Mouse (Mus musculus) midbrain, postnatal 0 days (tissue): ENCODE data around the gene Gm48552. TPM values are rescaled to one million over a fixed set of nuclear protein-coding genes. Genes with fewer than 3 reads are reported as not detected.

Experiments used
- ATAC-seq: fragments of 200-750 bp; cut with Nextera tagmentation; 2 replicates; pipeline ENCODE4 v1.8.0; 2017; ENCODE audit warnings: moderate number of reproducible peaks, mild to moderate bottlenecking, moderate TSS enrichment, moderate library complexity; ENCODE audit not compliant: low FRiP score
- DNase-seq: peaks from one replicate; pipeline ENCODE4 v3.0.0-alpha.2; 2015; ENCODE audit warnings: low spot score
- H3K27ac ChIP-seq: fragments of 300-500 bp; sonication (generic); 2 replicates; pipeline ENCODE4 v1.5.1; 2014; ENCODE audit warnings: low read depth, mild to moderate bottlenecking, low read length, mixed read lengths
- H3K27me3 ChIP-seq: fragments of 300-500 bp; sonication (generic); 2 replicates; pipeline ENCODE4 v1.6.1; 2014; ENCODE audit warnings: low read length, control low read depth, mixed read lengths; ENCODE audit not compliant: insufficient read depth
- H3K36me3 ChIP-seq: fragments of 300-500 bp; sonication (generic); 2 replicates; pipeline ENCODE4 v1.6.1; 2014; ENCODE audit warnings: low read length, control low read depth, mixed read lengths; ENCODE audit not compliant: insufficient read depth
- H3K4me1 ChIP-seq: fragments of 300-500 bp; sonication (generic); 2 replicates; pipeline ENCODE4 v1.6.1; 2014; ENCODE audit warnings: mild to moderate bottlenecking, control low read depth, antibody characterized with exemption, low read length, mixed read lengths; ENCODE audit not compliant: insufficient read depth
- H3K4me2 ChIP-seq: fragments of 300-500 bp; sonication (generic); 2 replicates; pipeline ENCODE4 v1.6.1; 2014; ENCODE audit warnings: low read depth, mild to moderate bottlenecking, low read length, mixed read lengths; ENCODE audit not compliant: poor library complexity, severe bottlenecking
- H3K4me3 ChIP-seq: fragments of 300-500 bp; sonication (generic); 2 replicates; pipeline ENCODE4 v1.5.1; 2014; ENCODE audit warnings: low read depth, mild to moderate bottlenecking, low read length, moderate library complexity
- H3K9ac ChIP-seq: fragments of 300-500 bp; sonication (generic); replicated peaks from 2 replicates; pipeline ENCODE4 v1.6.1; 2014; ENCODE audit warnings: mild to moderate bottlenecking, low read length, moderate library complexity, mixed read lengths; ENCODE audit not compliant: poor library complexity, severe bottlenecking
- H3K9me3 ChIP-seq: fragments of 300-500 bp; sonication (generic); 2 replicates; pipeline ENCODE4 v1.6.1; 2016; ENCODE audit warnings: low read length, control low read depth
- CTCF ChIP-seq: IDR thresholded peaks from 2 replicates; pipeline ENCODE4 v1.5.1; 2016; ENCODE audit warnings: antibody characterized with exemption, mild to moderate bottlenecking
- WGBS: fragments of 180-500 bp; shearing (Covaris S2); extraction: QIAGEN DNeasy Blood & Tissue Kit; methylation state at CpG from one replicate; pipeline ENCODE4 v1.1.7; 2014; 5-methylcytosine and 5-hydroxymethylcytosine counted together
- polyA plus RNA-seq: library from polyadenylated mRNA; unstranded; fragments of >200 nt; fragmentation: Nextera tagmentation; extraction: Ambion mirVana; gene quantifications from 2 replicates; pipeline ENCODE4 v1.2.1, GENCODE M21; 2015
- total RNA-seq: library from RNA; depleted of rRNA; stranded (reverse); fragments of >200 nt; gene quantifications from 2 replicates; pipeline ENCODE4 v1.2.3, GENCODE M21; 2014

Gm48552 gene
- total and polyA plus RNA-seq, 2 experiments from 2014 or later, result 1.6 to 6.6 TPM

- peaks cover 32% of the 10 kb centered on the region for H3K27me3 ChIP-seq
- no peaks in the 10 kb centered on the region for H3K9me3 ChIP-seq
- TF ChIP-seq CTCF, result no peak
- H3K4me2 ChIP-seq, result no peak overlapping the region
- H3K27ac ChIP-seq, result no peak overlapping the region
- H3K4me3 ChIP-seq, result no peak overlapping the region
- DNase-seq, result no peak
- H3K4me1 ChIP-seq, result peaks cover 4% of the 10 kb centered on the region; the same call in 1 of the 2 replicates
- ATAC-seq, result no peak
- 88% methylated on average over 4 of the region's 4 CpGs for WGBS
- H3K9ac ChIP-seq, result no peak overlapping the region
- no peaks in the 10 kb centered on the region for H3K36me3 ChIP-seq
Observed at GRCm38 (mm10) chr10:81345162-81345534, 43.7 kb upstream of the Gm48552 start.

GRCm38 (mm10) chr10:81346453-81347067 lies 42.2 kb upstream of the Gm48552 start:
- Histone ChIP-seq H3K9me3 (no peaks in the 10 kb centered on the region), H3K27ac (no peak overlapping the region), H3K4me3 (peak overlapping the region; percentile 33), H3K27me3 (peaks cover 28% of the 10 kb centered on the region), H3K4me1 (peaks cover 4% of the 10 kb centered on the region; the same call in 1 of the 2 replicates), H3K9ac (0 out of 2 replicates have a peak overlapping the region, but pooled peaks have one; percentile 42), H3K4me2 (peak overlapping the region; percentile 60), H3K36me3 (no peaks in the 10 kb centered on the region)
- TF ChIP-seq CTCF, result peak; percentile 63
- 12% methylated on average over 52 of the region's 55 CpGs for WGBS
- DNase-seq (peak; percentile 85), ATAC-seq (0 out of 2 replicates have a peak, but pooled peaks have one; percentile 22)

GRCm38 (mm10) chr10:81349146-81349545 lies 39.7 kb upstream of the Gm48552 start:
- ATAC-seq (no peak), DNase-seq (no peak)
- Histone ChIP-seq H3K27ac (no peak overlapping the region), H3K4me1 (peaks cover 4% of the 10 kb centered on the region; the same call in 1 of the 2 replicates), H3K36me3 (no peaks in the 10 kb centered on the region), H3K27me3 (peaks cover 9% of the 10 kb centered on the region; the same call in 1 of the 2 replicates), H3K4me3 (peak overlapping the region; percentile 52; the same call in 1 of the 2 replicates), H3K9me3 (no peaks in the 10 kb centered on the region), H3K9ac (no peak overlapping the region), H3K4me2 (peak overlapping the region; percentile 88)
- TF ChIP-seq CTCF, result no peak
- WGBS, result 3% methylated on average over 11 of the region's 12 CpGs

- Histone ChIP-seq H3K9ac (no peak overlapping the region), H3K4me3 (peak overlapping the region; percentile 52), H3K9me3 (no peaks in the 10 kb centered on the region), H3K4me1 (peaks cover 4% of the 10 kb centered on the region; the same call in 1 of the 2 replicates), H3K4me2 (peak overlapping the region; percentile 88), H3K27me3 (0 out of 2 replicates have a peak, but pooled peaks cover 2% of the 10 kb centered on the region), H3K27ac (no peak overlapping the region), H3K36me3 (no peaks in the 10 kb centered on the region)
- no peak for TF ChIP-seq CTCF
- ATAC-seq, result no peak
- WGBS, result under 1% methylated on average over 26 of the region's 29 CpGs
- no peak for DNase-seq
Observed at GRCm38 (mm10) chr10:81349961-81350350, 38.8 kb upstream of the Gm48552 start.

GRCm38 (mm10) chr10:81350351-81351063 lies 38.3 kb upstream of the Gm48552 start, which contains the start of gene Hmg20b:
Gene Hmg20b (minus strand): TSS chr10:81350480.
- ATAC-seq, result peak; percentile 95
- peak; percentile 92 for TF ChIP-seq CTCF
- Histone ChIP-seq H3K9me3 (no peaks in the 10 kb centered on the region), H3K4me2 (peak within 1 kb of the TSS; percentile 88), H3K9ac (no peak within 1 kb of the TSS), H3K4me3 (peak within 1 kb of the TSS; percentile 52), H3K36me3 (no peaks in the 10 kb centered on the region), H3K4me1 (peaks cover 4% of the 10 kb centered on the region; the same call in 1 of the 2 replicates), H3K27ac (no peak within 1 kb of the TSS), H3K27me3 (no peaks in the 10 kb centered on the region)
- under 1% methylated on average over 54 of the region's 54 CpGs for WGBS
- DNase-seq, result peak; percentile 99
